Mouse (Mus musculus) limb, embryonic 12.5 days (tissue): ENCODE results near the gene Slc25a11. TPM values are rescaled to one million over a fixed set of nuclear protein-coding genes. Genes with fewer than 3 reads are reported as not detected.

Experiments
- ATAC-seq: fragments of 200-750 bp; cut with Nextera tagmentation; 2 replicates; pipeline ENCODE4 v1.8.0; 2017; ENCODE audit warnings: low read depth, moderate TSS enrichment; ENCODE audit not compliant: insufficient number of reproducible peaks, insufficient read depth, low FRiP score, low TSS enrichment
- H3K27ac ChIP-seq: fragments of 300-500 bp; sonication (generic); 2 replicates; pipeline ENCODE4 v1.5.1; 2016; ENCODE audit warnings: mild to moderate bottlenecking, moderate library complexity
- H3K27me3 ChIP-seq: fragments of 300-500 bp; sonication (generic); 2 replicates; pipeline ENCODE4 v1.6.1; 2016; ENCODE audit warnings: mild to moderate bottlenecking, moderate library complexity
- H3K36me3 ChIP-seq: fragments of 300-500 bp; sonication (generic); 2 replicates; pipeline ENCODE4 v1.6.1; 2016; ENCODE audit warnings: mild to moderate bottlenecking, moderate library complexity
- H3K4me1 ChIP-seq: fragments of 300-500 bp; sonication (generic); replicated peaks from 2 replicates; pipeline ENCODE4 v1.6.1; 2016
- H3K4me2 ChIP-seq: fragments of 300-500 bp; sonication (generic); 2 replicates; pipeline ENCODE4 v1.6.1; 2016; ENCODE audit warnings: mild to moderate bottlenecking, moderate library complexity
- H3K4me3 ChIP-seq: fragments of 300-500 bp; sonication (generic); replicated peaks from 2 replicates; pipeline ENCODE4 v1.5.1; 2016; ENCODE audit warnings: mild to moderate bottlenecking
- H3K9ac ChIP-seq: fragments of 300-500 bp; sonication (generic); replicated peaks from 2 replicates; pipeline ENCODE4 v1.6.1; 2016; ENCODE audit warnings: mild to moderate bottlenecking, moderate library complexity
- H3K9me3 ChIP-seq: fragments of 300-500 bp; sonication (generic); 2 replicates; pipeline ENCODE4 v1.6.1; 2016; ENCODE audit warnings: mild to moderate bottlenecking, moderate library complexity
- WGBS: fragments of 180-500 bp; shearing (Covaris S2); methylation state at CpG from one replicate; pipeline ENCODE4 v1.1.7; 2016; 5-methylcytosine and 5-hydroxymethylcytosine counted together
- polyA plus RNA-seq: library from polyadenylated mRNA; unstranded; fragments of >200 nt; fragmentation: Nextera tagmentation; extraction: Ambion mirVana; gene quantifications from 2 replicates; pipeline ENCODE4 v1.2.1, GENCODE M21; 2016

The Slc25a11 gene
- polyA plus RNA-seq, 1 experiment from 2014 or later, result 161 TPM

DNA sequence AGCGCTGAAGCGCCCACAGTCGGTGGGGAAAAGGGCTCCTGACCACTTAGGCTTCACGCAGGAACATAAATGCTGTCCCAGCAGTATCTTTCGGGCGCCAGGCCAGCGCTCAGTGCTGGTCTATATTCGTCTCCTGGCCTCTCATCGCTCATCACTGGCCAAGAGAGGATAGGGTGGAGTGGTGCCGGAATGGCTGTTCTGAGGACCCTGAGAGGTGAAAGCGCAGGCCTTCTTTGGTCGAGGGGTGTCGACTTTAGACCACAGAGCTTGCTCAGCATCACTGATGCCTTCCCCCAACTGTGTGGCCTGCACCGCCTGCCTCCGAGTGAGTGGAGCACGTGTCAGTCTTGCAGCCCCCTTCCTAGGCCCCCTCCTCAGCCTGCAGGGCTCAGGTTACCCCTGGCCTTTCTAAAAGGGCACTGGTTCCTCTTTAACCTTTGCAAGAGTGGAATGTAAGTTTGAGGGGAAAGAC, 9.2 kb upstream of the Slc25a11 start:
- H3K9me3 ChIP-seq, result no peaks in the 10 kb centered on the region
- H3K27ac ChIP-seq, result peak overlapping the region; percentile 98
- H3K4me1 ChIP-seq, result peaks cover 50% of the 10 kb centered on the region
- peaks cover 39% of the 10 kb centered on the region for H3K36me3 ChIP-seq
- H3K27me3 ChIP-seq, result no peaks in the 10 kb centered on the region
- whole genome bisulfite sequencing, result 2% methylated on average over 16 of the region's 16 CpGs
- H3K4me2 ChIP-seq, result peak overlapping the region; percentile 97
- peak; percentile 56 for ATAC-seq
- H3K9ac ChIP-seq, result peak overlapping the region; percentile 97
- H3K4me3 ChIP-seq, result peak overlapping the region; percentile 97

DNA sequence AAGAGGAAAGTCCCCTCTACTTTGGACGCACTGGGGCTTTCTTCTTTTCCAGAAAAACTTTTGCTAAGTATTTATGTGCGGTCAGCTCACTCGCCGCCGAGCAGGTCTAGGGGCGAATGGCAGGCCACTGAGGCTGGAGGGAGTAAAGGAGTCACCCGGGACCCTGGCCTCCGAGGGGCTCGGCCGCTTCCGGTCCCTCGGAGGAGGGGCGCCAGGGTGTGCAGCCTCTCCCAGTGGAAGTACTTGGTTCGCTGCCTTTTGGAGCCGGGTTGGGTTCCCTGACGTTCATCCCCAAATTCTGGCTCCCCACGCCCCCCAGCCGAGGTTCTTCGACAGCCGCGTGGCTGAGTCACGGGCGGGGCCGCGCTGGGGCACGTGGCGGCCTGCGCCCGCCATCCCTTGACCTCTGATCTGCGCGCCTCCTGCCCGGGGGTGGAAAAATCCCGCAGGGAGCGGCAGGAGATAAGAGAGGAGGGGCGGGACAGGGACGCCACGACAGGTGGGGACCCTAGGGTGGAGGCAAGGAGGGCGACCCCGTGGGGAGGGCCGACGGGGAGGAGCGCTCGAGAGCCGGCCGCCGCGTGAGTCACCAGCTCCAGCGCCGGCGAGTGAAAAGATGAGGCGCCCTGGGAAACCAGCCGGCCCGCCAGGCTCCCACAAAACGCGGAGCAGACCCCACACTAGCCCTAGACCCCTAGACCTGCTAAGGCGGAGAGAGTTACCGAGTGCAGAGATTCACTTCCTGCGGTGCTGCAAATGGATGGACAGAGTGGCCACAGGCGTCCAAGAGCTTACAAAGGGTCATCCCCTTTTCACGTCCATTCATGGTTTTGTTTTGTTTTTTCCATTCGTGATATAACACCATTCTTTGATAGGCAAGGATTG, 8.5 kb upstream of the Slc25a11 start:
- Histone ChIP-seq H3K27ac (peak overlapping the region; percentile 98), H3K36me3 (peaks cover 39% of the 10 kb centered on the region), H3K4me3 (peak overlapping the region; percentile 97), H3K9ac (peak overlapping the region; percentile 97), H3K9me3 (no peaks in the 10 kb centered on the region), H3K27me3 (no peaks in the 10 kb centered on the region), H3K4me2 (peak overlapping the region; percentile 97), H3K4me1 (peaks cover 57% of the 10 kb centered on the region)
- ATAC-seq, result no peak
- under 1% methylated on average over 61 of the region's 61 CpGs for WGBS

DNA sequence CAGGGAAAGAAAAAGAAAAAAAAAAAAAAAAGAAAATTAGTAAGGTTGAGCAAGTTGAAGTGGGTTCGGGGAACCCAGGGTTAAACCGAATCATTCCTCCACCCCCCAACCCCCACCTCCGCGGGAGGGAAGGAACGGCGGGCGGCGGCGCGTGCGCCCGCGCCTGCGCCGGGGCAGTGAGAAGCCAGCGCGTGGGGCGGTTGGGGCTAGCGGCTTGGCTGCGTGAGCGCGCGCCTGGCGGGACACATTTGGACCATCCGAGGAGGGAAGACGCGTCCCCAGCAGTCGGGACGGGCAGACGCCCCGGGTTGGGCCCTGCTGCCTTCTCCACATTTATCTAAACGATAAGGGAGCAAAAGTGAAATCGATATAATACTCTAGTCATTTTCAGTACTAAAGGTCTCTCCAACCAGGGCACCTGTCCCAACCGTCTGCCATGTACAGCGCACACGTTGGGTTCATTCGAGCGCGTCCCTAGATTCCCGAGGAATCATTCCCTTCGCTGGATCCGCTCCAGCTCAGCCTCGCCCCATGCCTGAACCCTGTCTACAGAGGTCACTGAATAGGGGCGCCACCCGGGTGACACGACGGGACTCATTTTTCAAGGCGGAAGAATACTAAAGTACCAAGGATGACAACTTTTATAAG, 7.8 kb upstream of the Slc25a11 start:
- Histone ChIP-seq H3K27me3 (no peaks in the 10 kb centered on the region), H3K4me2 (peak overlapping the region; percentile 97), H3K9me3 (no peaks in the 10 kb centered on the region), H3K27ac (peak overlapping the region; percentile 98), H3K4me3 (peak overlapping the region; percentile 97), H3K4me1 (peaks cover 63% of the 10 kb centered on the region), H3K36me3 (peaks cover 38% of the 10 kb centered on the region), H3K9ac (peak overlapping the region; percentile 97)
- 0 out of 2 replicates have a peak, but pooled peaks have one; percentile 22 for ATAC-seq
- under 1% methylated on average over 47 of the region's 48 CpGs for WGBS

DNA sequence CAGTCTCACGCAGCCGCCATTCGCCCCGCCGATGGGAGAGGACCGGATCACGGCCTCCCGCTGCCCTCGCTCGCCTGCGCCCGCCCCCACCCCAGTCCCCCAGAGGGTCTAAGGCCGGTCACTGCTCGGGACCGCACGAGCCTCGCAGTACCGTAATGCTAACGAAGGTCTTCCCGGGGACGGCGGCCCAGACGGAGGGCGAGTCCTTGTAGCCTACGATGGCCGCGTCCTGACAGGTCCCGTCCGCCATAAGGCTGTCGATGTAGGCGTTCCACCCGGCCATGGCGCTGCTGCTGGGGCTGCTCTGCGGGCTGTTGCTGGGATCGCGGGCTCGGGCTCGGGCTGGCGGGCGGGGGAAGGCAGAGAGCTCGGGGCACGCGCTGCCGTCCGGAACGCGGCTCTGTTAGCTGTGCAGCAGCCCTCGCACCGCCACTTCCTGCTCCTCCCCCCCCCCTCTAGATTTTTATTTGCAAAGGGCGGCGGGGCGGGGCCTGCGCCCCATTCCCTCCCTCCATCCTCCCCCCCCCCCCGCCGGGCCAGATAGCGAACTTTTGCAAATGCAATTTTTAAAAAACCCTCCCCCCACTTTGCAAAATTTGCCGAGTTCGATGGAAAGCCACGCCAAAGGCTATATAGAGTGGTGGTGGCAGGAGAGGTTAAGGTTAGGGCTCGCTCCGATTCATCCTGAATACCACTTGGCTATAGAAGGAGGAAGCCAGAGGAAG, 7.1 kb upstream of the Slc25a11 start, which contains the start of gene Pfn1:
TSS of gene Pfn1 (minus strand) at position 447 of the 725 bp plus-strand sequence.
- peaks cover 39% of the 10 kb centered on the region for H3K36me3 ChIP-seq
- peak within 1 kb of the TSS; percentile 97 for H3K4me2 ChIP-seq
- peak within 1 kb of the TSS; percentile 98 for H3K27ac ChIP-seq
- H3K4me3 ChIP-seq, result peak within 1 kb of the TSS; percentile 97
- ATAC-seq, result peak; percentile 12; the same call in 1 of the 2 replicates
- H3K9me3 ChIP-seq, result no peaks in the 10 kb centered on the region
- no peaks in the 10 kb centered on the region for H3K27me3 ChIP-seq
- WGBS, result under 1% methylated on average over 54 of the region's 61 CpGs
- peak within 1 kb of the TSS; percentile 97 for H3K9ac ChIP-seq
- peaks cover 68% of the 10 kb centered on the region for H3K4me1 ChIP-seq

DNA sequence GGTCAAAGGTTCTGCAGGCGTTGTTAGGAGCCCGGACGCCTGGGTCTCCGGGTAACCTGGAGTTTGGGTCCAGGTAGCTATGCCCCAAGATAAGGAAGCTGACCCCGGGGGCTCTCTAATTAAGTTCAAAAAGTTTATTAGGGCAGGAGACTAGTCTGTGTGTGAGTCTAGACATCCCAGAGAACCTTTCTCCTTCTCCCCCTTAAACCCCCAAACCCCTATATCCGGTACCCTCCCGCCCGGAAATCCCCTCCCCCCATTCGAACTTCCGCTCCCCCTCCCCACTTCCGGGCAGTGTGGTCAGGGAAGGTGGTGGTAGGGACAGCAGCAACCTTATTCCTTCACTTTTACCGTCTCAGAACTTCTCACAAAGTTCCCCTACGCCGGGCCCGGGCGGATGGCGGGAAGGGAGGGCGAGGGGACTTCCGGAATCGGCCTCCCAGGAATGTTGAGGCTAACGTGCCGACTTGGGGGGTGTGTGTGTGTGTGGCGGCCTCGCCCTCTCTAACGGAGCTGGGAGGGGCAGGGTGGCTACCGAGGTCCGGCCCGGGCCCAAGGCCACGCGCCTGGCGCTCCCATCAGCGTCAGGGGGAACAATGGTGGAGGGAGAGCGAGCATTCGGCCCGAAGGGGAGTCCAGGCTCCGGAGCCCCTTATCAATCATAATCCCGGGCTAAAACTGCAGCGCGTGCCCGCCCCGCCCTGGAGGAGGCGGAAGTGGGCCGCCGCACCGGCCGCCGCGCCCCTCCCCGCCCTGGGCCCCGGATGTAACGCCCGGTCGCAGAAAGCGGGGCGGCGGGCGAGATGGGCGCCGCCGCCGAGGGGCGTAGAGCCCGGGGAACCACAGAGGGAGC, 6.3 kb upstream of the Slc25a11 start:
- Histone ChIP-seq H3K4me2 (peak overlapping the region; percentile 97), H3K27me3 (no peaks in the 10 kb centered on the region), H3K27ac (peak overlapping the region; percentile 98), H3K9me3 (no peaks in the 10 kb centered on the region), H3K9ac (peak overlapping the region; percentile 97), H3K4me3 (peak overlapping the region; percentile 97), H3K4me1 (peaks cover 72% of the 10 kb centered on the region), H3K36me3 (peaks cover 45% of the 10 kb centered on the region)
- peak; percentile 21; the same call in 1 of the 2 replicates for ATAC-seq
- 0% methylated on average over 61 of the region's 63 CpGs for WGBS

DNA sequence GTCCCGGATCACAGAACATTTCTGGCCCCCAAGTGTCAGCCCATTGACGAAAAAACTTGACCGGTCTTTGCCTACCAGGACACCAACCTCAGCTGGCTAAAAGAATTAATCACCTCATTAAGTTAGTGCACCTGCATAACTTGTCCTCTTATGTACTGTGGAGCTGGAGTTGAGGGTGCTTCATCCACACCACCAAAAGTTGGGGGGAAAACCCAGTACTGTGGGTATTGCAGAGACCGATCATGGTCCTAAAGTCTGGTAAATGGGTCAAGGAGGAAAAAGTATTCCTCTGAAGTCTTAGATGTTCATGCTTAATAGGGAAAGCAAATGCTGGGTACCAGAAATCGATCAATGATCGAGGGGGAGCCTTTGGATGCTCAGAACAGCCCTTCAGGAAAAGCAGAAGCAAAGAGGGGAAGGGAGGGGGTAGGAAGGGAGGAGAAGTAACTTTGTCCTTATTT, 5.6 kb upstream of the Slc25a11 start:
- Histone ChIP-seq H3K9me3 (no peaks in the 10 kb centered on the region), H3K36me3 (peaks cover 48% of the 10 kb centered on the region), H3K4me2 (peak overlapping the region; percentile 97), H3K27ac (peak overlapping the region; percentile 98), H3K27me3 (no peaks in the 10 kb centered on the region), H3K4me1 (peaks cover 72% of the 10 kb centered on the region), H3K4me3 (peak overlapping the region; percentile 97), H3K9ac (peak overlapping the region; percentile 97)
- 45% methylated on average over 6 of the region's 6 CpGs for WGBS
- ATAC-seq, result no peak

DNA sequence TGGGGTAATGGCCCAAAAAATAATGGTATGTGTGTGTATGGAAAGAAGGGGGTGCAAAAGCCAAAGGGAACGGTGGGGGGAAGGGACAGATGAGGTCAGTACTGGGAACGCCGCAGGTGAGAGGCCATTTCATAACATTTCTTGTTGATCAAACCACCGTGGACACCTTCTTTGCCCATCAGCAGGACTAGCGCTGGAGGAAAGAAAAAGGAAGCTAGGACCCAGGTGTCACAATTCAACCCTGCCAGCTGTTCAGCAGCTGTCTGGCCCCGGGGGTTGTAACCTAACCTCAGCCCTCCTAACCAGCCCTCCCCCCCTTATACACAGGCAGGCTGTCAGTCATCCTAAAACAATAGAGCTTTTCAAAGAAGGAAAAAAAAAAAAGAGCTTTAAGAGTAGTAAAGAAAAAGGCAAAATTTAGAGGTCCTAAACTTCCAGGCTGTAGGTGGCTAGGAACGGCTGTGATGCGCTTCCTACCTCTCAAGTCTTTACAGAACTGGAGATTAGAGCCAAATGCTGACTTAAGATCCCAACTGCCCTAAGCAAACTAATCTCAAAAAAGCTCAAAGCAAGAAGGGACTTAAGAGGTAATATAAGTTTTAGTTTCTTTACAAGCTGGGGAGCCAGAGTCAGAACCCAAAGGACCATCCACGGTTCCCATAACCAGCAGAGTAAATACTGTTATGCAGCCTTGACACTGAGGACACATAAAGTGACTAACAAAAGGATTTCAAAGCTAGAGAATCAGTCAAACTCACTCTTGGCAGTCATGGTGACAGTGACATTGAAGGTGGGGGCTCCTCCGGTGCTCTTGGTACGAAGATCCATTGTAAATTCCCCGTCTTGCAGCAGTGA, 5.0 kb upstream of the Slc25a11 start:
- Histone ChIP-seq H3K4me1 (peaks cover 67% of the 10 kb centered on the region), H3K27ac (peak overlapping the region; percentile 98), H3K9me3 (no peaks in the 10 kb centered on the region), H3K9ac (peak overlapping the region; percentile 97), H3K4me2 (peak overlapping the region; percentile 97), H3K4me3 (peak overlapping the region; percentile 97), H3K36me3 (peaks cover 48% of the 10 kb centered on the region), H3K27me3 (no peaks in the 10 kb centered on the region)
- WGBS, result 57% methylated on average over 12 of the region's 12 CpGs
- no peak for ATAC-seq

DNA sequence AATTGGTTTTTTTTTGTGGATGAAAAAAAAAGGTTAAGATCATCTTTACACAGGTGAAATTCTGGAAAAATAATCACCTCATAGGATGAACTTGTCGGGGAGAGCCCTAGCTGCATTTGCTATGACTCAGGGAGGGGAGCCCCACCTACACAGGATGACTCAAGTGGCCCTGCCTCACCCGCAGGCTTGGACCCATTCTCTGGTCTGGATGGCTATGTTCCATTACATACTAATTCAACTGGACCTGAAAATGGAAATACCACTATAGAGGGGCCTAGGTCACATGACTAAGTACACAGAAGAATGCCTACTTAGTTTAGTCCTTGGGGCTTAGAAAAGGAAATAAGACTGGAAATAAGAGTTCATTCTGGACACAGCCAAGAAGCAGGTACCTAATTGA, 4.1 kb upstream of the Slc25a11 start:
- no peak for ATAC-seq
- peaks cover 48% of the 10 kb centered on the region for H3K36me3 ChIP-seq
- whole genome bisulfite sequencing, result 83% methylated on average over 2 of the region's 2 CpGs
- peak overlapping the region; percentile 9; the same call in 1 of the 2 replicates for H3K4me3 ChIP-seq
- H3K4me2 ChIP-seq, result peak overlapping the region; percentile 15; the same call in 1 of the 2 replicates
- H3K27me3 ChIP-seq, result no peaks in the 10 kb centered on the region
- H3K9me3 ChIP-seq, result no peaks in the 10 kb centered on the region
- H3K4me1 ChIP-seq, result peaks cover 59% of the 10 kb centered on the region
- no peak overlapping the region for H3K9ac ChIP-seq
- peak overlapping the region; percentile 13; the same call in 1 of the 2 replicates for H3K27ac ChIP-seq

DNA sequence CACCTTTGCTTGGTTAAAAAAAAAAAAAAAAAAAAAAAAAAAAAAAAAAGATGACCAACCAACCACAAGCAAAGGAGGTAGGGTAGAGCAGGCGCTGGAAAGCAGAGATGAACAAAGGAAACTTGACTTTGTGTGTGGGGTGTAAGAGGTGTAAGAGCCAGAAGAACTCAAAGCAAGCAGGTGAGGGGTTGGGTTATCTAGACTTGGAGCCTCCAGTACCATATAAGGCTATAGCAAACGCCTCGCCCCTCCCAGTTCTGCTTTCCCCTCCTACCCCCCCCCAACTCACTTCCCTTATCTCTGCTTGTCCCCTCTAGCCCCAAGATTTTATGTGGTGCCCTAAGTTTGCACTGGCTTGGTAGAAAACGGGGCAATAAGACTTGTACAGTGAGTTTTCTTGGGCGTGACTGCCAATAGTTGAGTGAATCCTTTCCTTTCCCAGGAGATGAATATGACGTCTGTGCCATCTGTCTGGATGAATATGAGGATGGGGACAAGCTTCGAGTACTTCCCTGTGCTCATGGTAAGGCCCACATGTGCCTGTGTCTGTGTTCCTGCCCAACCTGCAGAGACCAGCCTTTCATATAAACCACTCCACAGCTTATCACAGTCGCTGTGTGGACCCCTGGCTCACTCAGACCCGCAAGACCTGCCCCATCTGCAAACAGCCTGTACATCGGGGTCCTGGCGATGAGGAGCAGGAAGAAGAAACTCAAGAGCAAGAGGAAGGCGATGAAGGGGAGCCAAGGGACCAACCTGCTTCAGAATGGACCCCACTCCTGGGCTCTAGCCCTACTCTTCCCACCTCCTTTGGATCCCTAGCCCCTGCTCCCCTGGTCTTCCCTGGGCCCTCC, 3.3 kb upstream of the Slc25a11 start:
- H3K9ac ChIP-seq, result no peak overlapping the region
- H3K4me1 ChIP-seq, result peaks cover 58% of the 10 kb centered on the region
- WGBS, result 80% methylated on average over 12 of the region's 12 CpGs
- no peaks in the 10 kb centered on the region for H3K27me3 ChIP-seq
- H3K27ac ChIP-seq, result peak overlapping the region; percentile 13
- 0 out of 2 replicates have a peak overlapping the region, but pooled peaks have one; percentile 9 for H3K4me3 ChIP-seq
- no peaks in the 10 kb centered on the region for H3K9me3 ChIP-seq
- H3K4me2 ChIP-seq, result 0 out of 2 replicates have a peak overlapping the region, but pooled peaks have one; percentile 15
- ATAC-seq, result no peak
- peaks cover 51% of the 10 kb centered on the region for H3K36me3 ChIP-seq
